In genomic region chr6:118454452-118454851, GRCm38 (mm10) we compare ENCODE assay signal across 8 mouse cellular contexts. TPM values are rescaled to one million over a fixed set of nuclear protein-coding genes. Genes with fewer than 3 reads are reported as not detected.
A peak's percentile ranks its signal among the peaks of the same experiment; 100 is the strongest.
DNase-seq lines count a peak whose midpoint lies in the region; ATAC-seq and TF ChIP-seq lines count a peak whose summit lies in the region.

No protein-coding gene starts in this region.

- H3K79me2 ChIP-seq in C2C12 (ENCODE audit: control insufficient read depth, insufficient read depth) (peaks cover 12% of the 10 kb centered on the region), myocyte (ENCODE audit: control insufficient read depth, insufficient read depth) (no peaks in the 10 kb centered on the region)

- H3ac ChIP-seq in C2C12 (ENCODE audit: control insufficient read depth, insufficient read length, low read depth) (peak overlapping the region; percentile 22), myocyte (ENCODE audit: control insufficient read depth, insufficient read length) (peak overlapping the region; percentile 27)

- no peak for TF ChIP-seq POLR2A in myocyte (IDR thresholded peaks at IDR 0.05; ENCODE audit: insufficient read length, low read depth)

- H3K36me3 ChIP-seq in heart, embryonic 12.5 days: peaks cover 12% of the 10 kb centered on the region
- peaks cover 6% of the 10 kb centered on the region for H3K36me3 ChIP-seq in C2C12 (ENCODE audit: control insufficient read depth, insufficient read depth)
- no peaks in the 10 kb centered on the region for H3K36me3 ChIP-seq in embryonic facial prominence, embryonic 11.5 days (replicated peaks; ENCODE audit: control insufficient read depth, insufficient read depth, low read depth, low read length)
- no peaks in the 10 kb centered on the region for H3K36me3 ChIP-seq in hindbrain, embryonic 16.5 days (ENCODE audit: control insufficient read depth, insufficient read depth, low read length)
- H3K36me3 ChIP-seq in myocyte (ENCODE audit: control insufficient read depth, insufficient read depth): no peaks in the 10 kb centered on the region

- peaks cover 10% of the 10 kb centered on the region for H3K4me1 ChIP-seq in heart, embryonic 12.5 days (replicated peaks)
- no peaks in the 10 kb centered on the region for H3K4me1 ChIP-seq in embryonic facial prominence, embryonic 11.5 days (ENCODE audit: control insufficient read depth, insufficient read depth, low read length)
- H3K4me1 ChIP-seq in hindbrain, embryonic 16.5 days (ENCODE audit: control insufficient read depth, insufficient read depth, low read depth, low read length): peaks cover 12% of the 10 kb centered on the region

- peak overlapping the region; percentile 90 for H3K9ac ChIP-seq in heart, embryonic 12.5 days
- peak overlapping the region; percentile 92 for H3K9ac ChIP-seq in embryonic facial prominence, embryonic 11.5 days (replicated peaks; ENCODE audit: low read length)
- peak overlapping the region; percentile 97 for H3K9ac ChIP-seq in hindbrain, embryonic 16.5 days (ENCODE audit: low read depth, low read length)

- no peaks in the 10 kb centered on the region for H3K9me3 ChIP-seq in heart, embryonic 12.5 days (replicated peaks)
- no peaks in the 10 kb centered on the region for H3K9me3 ChIP-seq in embryonic facial prominence, embryonic 11.5 days (replicated peaks; ENCODE audit: control insufficient read depth, low read length)
- H3K9me3 ChIP-seq in hindbrain, embryonic 16.5 days (ENCODE audit: control insufficient read depth, low read length): no peaks in the 10 kb centered on the region

- 43% methylated on average over 8 of the region's 8 CpGs for WGBS in heart, embryonic 12.5 days
- 49% methylated on average over 8 of the region's 8 CpGs for WGBS in embryonic facial prominence, embryonic 11.5 days
- WGBS in hindbrain, embryonic 16.5 days: 33% methylated on average over 8 of the region's 8 CpGs

- no peak for DNase-seq in heart, adult 8-10 months (ENCODE audit: low spot score)
- peak; percentile 22 for DNase-seq in embryonic facial prominence, embryonic 11.5 days (ENCODE audit: low spot score)
- no peak for DNase-seq in spleen, postnatal 4 days (ENCODE audit: low spot score in 2 of 2)
- DNase-seq in kidney, adult 9 months: no peak

- H3K27ac ChIP-seq in heart, embryonic 12.5 days (ENCODE audit: poor library complexity, severe bottlenecking): no peak overlapping the region
- H3K27ac ChIP-seq in embryonic facial prominence, embryonic 11.5 days (replicated peaks; ENCODE audit: low read depth, low read length): peak overlapping the region; percentile 92; the same call in 1 of the 2 replicates
- H3K27ac ChIP-seq in hindbrain, embryonic 16.5 days (ENCODE audit: low read depth, low read length): peak overlapping the region; percentile 99

- peak overlapping the region; percentile 84 for H3K4me3 ChIP-seq in heart, embryonic 12.5 days
- H3K4me3 ChIP-seq in C2C12 (ENCODE audit: insufficient read depth, poor library complexity, severe bottlenecking) (peak overlapping the region; percentile 83), myocyte (peak overlapping the region; percentile 92)
- H3K4me3 ChIP-seq in embryonic facial prominence, embryonic 11.5 days (ENCODE audit: low read depth, low read length): peak overlapping the region; percentile 70
- peak overlapping the region; percentile 84 for H3K4me3 ChIP-seq in hindbrain, embryonic 16.5 days (ENCODE audit: low read length)

- peak overlapping the region; percentile 83 for H3K4me2 ChIP-seq in heart, embryonic 12.5 days
- peak overlapping the region; percentile 78 for H3K4me2 ChIP-seq in embryonic facial prominence, embryonic 11.5 days (ENCODE audit: low read depth, low read length)
- H3K4me2 ChIP-seq in hindbrain, embryonic 16.5 days (ENCODE audit: low read length): peak overlapping the region; percentile 81
- H3K4me2 ChIP-seq in myocyte (ENCODE audit: low read depth): peak overlapping the region; percentile 72

- no peaks in the 10 kb centered on the region for H3K27me3 ChIP-seq in heart, embryonic 12.5 days (replicated peaks)
- H3K27me3 ChIP-seq in C2C12 (ENCODE audit: control insufficient read depth, insufficient read depth, insufficient read length): no peaks in the 10 kb centered on the region
- no peaks in the 10 kb centered on the region for H3K27me3 ChIP-seq in embryonic facial prominence, embryonic 11.5 days (ENCODE audit: control insufficient read depth, insufficient read depth, low read length)
- H3K27me3 ChIP-seq in hindbrain, embryonic 16.5 days (replicated peaks; ENCODE audit: control insufficient read depth, insufficient read depth, low read length): no peaks in the 10 kb centered on the region
- no peaks in the 10 kb centered on the region for H3K27me3 ChIP-seq in myocyte (ENCODE audit: control insufficient read depth, insufficient read depth, insufficient read length)

- ATAC-seq in heart, embryonic 12.5 days (ENCODE audit: insufficient number of reproducible peaks, low FRiP score): no peak
- ATAC-seq in embryonic facial prominence, embryonic 11.5 days (replicated peaks; ENCODE audit: insufficient number of reproducible peaks, low FRiP score, low TSS enrichment, low read depth): no peak; the same call in 1 of the 2 replicates
- ATAC-seq in hindbrain, embryonic 16.5 days: no peak

- no peak for TF ChIP-seq CTCF in C2C12 (IDR thresholded peaks at IDR 0.05; ENCODE audit: control insufficient read depth, insufficient read depth, insufficient read length)

- H3K79me3 ChIP-seq in C2C12 (ENCODE audit: low read depth): peaks cover 2% of the 10 kb centered on the region

TF ChIP-seq in C2C12, 6 proteins besides CTCF, POLR2A, EP300 and RAD21:
- TF ChIP-seq FOSL1 (IDR thresholded peaks at IDR 0.05; ENCODE audit: insufficient read depth, low read length, poor library complexity, severe bottlenecking) (no peak), MYOG (IDR thresholded peaks at IDR 0.05; ENCODE audit: control insufficient read depth, extremely low read depth, insufficient read length) (no peak), USF1 (IDR thresholded peaks at IDR 0.05; ENCODE audit: low read depth) (no peak), MAX (IDR thresholded peaks at IDR 0.05) (no peak), MYOD1 (IDR thresholded peaks at IDR 0.05; ENCODE audit: control insufficient read depth, insufficient read length, low read depth) (no peak), CEBPB (IDR thresholded peaks at IDR 0.05; ENCODE audit: low read depth) (no peak)
TF ChIP-seq in C2C12: peak in this region for 0.

TF ChIP-seq in myocyte, 11 proteins besides CTCF, POLR2A, EP300 and RAD21:
- TF ChIP-seq MAX (IDR thresholded peaks at IDR 0.05; ENCODE audit: low read depth) (no peak), REST (IDR thresholded peaks at IDR 0.05; ENCODE audit: insufficient read depth, insufficient read length) (no peak), MYOD1 (IDR thresholded peaks at IDR 0.05; ENCODE audit: control insufficient read depth in 1 of 3, insufficient read length in 2 of 3, low read depth in 2 of 3) (no peak), E2F4 (IDR thresholded peaks at IDR 0.05; ENCODE audit: insufficient read depth) (no peak), MYOG (IDR thresholded peaks at IDR 0.05; ENCODE audit: control insufficient read depth in 1 of 3, insufficient read depth in 1 of 3, insufficient read length in 2 of 3, low read depth in 2 of 3) (no peak), CEBPB (IDR thresholded peaks at IDR 0.05; ENCODE audit: insufficient read depth, poor library complexity, severe bottlenecking) (no peak), TCF3 (IDR thresholded peaks at IDR 0.05; ENCODE audit: insufficient read length, low read depth) (no peak), USF1 (IDR thresholded peaks at IDR 0.05; ENCODE audit: low read depth) (no peak), TCF12 (IDR thresholded peaks at IDR 0.05; ENCODE audit: insufficient read depth, poor library complexity, severe bottlenecking) (no peak), POLR2AphosphoS2 (IDR thresholded peaks at IDR 0.05; ENCODE audit: insufficient read length, low read depth) (no peak), SRF (IDR thresholded peaks at IDR 0.05; ENCODE audit: control insufficient read depth, insufficient read length, low read depth) (no peak)

RNA-seq across cellular contexts. Expression of gene Zfp248, which starts 0.9 kb away (rescaled TPM):
- polyA plus RNA-seq in heart, embryonic 12.5 days (2016; fragmentation: Nextera tagmentation; extraction: Ambion mirVana): 5.9 and 7.1 TPM in 2 replicates
- 1 to 10 TPM in 3 of 4 experiments, under 1 TPM in 1; 0.92 to 1.8 (median 1.7) TPM for total RNA-seq in heart, adult 8-10 months (2022)
- polyA plus RNA-seq in C2C12 (2012; fragmentation: generic; extraction: Trizol) (1.2 TPM), myocyte (2012; fragmentation: generic; extraction: Trizol) (1.2 TPM)
- polyA plus RNA-seq in embryonic facial prominence, embryonic 11.5 days (2014; fragmentation: Nextera tagmentation; extraction: Ambion mirVana): 12.9 and 13.1 TPM in 2 replicates
- polyA plus RNA-seq in hindbrain, embryonic 16.5 days (2015; fragmentation: Nextera tagmentation; extraction: Ambion mirVana): 17.8 and 18.3 TPM in 2 replicates

RNA-seq across cellular contexts. Expression of gene Zfp9, which starts 24.7 kb away (rescaled TPM):
- polyA plus RNA-seq in heart, embryonic 12.5 days (2016; fragmentation: Nextera tagmentation; extraction: Ambion mirVana): 9.1 and 10.3 TPM in 2 replicates
- total RNA-seq in heart, adult 8-10 months (2022): 1 to 10 TPM; 5.1 to 5.6 (median 5.2) TPM
- 2.7 TPM for polyA plus RNA-seq in C2C12 (2012; fragmentation: generic; extraction: Trizol)
- 13.7 and 14.1 TPM in 2 replicates for polyA plus RNA-seq in embryonic facial prominence, embryonic 11.5 days (2014; fragmentation: Nextera tagmentation; extraction: Ambion mirVana)
- 10.0 and 12.0 TPM in 2 replicates for polyA plus RNA-seq in hindbrain, embryonic 16.5 days (2015; fragmentation: Nextera tagmentation; extraction: Ambion mirVana)
- 2.8 TPM for polyA plus RNA-seq in myocyte (2012; fragmentation: generic; extraction: Trizol)

RNA-seq across cellular contexts. Expression of gene Bms1, which starts 35.2 kb away (rescaled TPM):
- 29.7 and 31.5 TPM in 2 replicates for polyA plus RNA-seq in heart, embryonic 12.5 days (2016; fragmentation: Nextera tagmentation; extraction: Ambion mirVana)
- 10 to 100 TPM; 19.4 to 20.7 (median 19.8) TPM for total RNA-seq in heart, adult 8-10 months (2022)
- polyA plus RNA-seq in C2C12 (2012; fragmentation: generic; extraction: Trizol): 20.5 TPM
- polyA plus RNA-seq in embryonic facial prominence, embryonic 11.5 days (2014; fragmentation: Nextera tagmentation; extraction: Ambion mirVana): 53.3 and 54.3 TPM in 2 replicates
- polyA plus RNA-seq in hindbrain, embryonic 16.5 days (2015; fragmentation: Nextera tagmentation; extraction: Ambion mirVana): 19.1 and 21.2 TPM in 2 replicates
- 15.8 TPM for polyA plus RNA-seq in myocyte (2012; fragmentation: generic; extraction: Trizol)
